Mouse (Mus musculus): ENCODE measurements at regions not wholly inside any gene's neighbourhood (a gene's known extent, or its start where the extent isn't known, plus 50 kb on each side); places are given as distances from the start of the nearest gene placed in this dataset.

DNA sequence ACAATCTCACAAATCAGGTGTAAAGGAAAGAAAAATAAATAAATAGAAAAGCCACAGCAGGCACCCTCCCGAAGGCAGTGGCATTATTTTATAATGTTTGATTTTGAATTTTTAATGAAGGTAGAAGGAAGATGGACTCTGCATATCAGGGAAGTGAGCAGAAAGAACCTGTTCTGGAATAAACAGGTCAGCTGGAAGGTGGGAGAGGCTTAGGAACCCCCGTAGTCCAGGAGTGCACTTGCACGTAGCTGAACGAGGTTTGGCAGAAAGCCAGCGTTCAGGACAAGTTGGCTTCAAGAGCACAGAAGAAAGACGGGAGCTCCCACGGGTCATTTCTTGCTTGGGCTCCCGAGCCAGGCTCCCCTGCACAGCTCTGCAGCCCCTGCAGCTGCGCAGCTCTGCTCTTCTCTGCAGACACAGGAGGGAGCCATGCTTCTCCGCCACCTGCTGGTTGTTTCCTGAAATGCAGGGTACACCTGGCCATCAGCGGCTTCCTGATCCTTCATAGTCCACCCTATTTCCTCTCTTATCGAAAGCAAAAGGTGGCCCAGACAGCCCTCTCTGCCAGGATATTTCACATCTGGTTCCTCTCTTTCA, 84.4 kb upstream of the Bace2 start:
- peak; percentile 92 for TF ChIP-seq CTCF (IDR thresholded peaks at IDR 0.05; ENCODE audit: low read depth)
- no peak for TF ChIP-seq EP300 (optimal IDR thresholded peaks at IDR 0.05)

All from stomach, postnatal 0 days (tissue).